Mouse (Mus musculus) Patski (cell line): ENCODE measurements at regions not wholly inside any gene's neighbourhood (a gene's known extent, or its start where the extent isn't known, plus 50 kb on each side); places are given as distances from the start of the nearest gene placed in this dataset.

Source experiments
- ATAC-seq: fragments of 100-300 bp; one replicate; pipeline ENCODE4 v1.8.0; 2021
- CTCF ChIA-PET: fragments of 350-600 bp; sonication (Branson Sonifier 250); formaldehyde crosslinking; loops from one replicate; lab custom pipeline; 2022; ENCODE audit warnings: inconsistent platforms; lab: Charles Lee
- POLR2A ChIA-PET: fragments of 350-600 bp; sonication (Branson Sonifier 250); formaldehyde crosslinking; loops from one replicate; lab custom pipeline; 2022; ENCODE audit warnings: antibody characterized with exemption, inconsistent platforms; lab: Charles Lee
- DNase-seq: peaks from one replicate; pipeline ENCODE4 v3.0.0-alpha.2; 2011; ENCODE audit warnings: low read depth, low spot score
- H3K27me3 ChIP-seq: fragments of 371-371 bp; one replicate; pipeline ENCODE4 v1.5.1; 2021
- CTCF ChIP-seq: fragments of 100-300 bp; IDR thresholded peaks from one replicate; pipeline ENCODE4 v1.5.1; 2021
- in situ Hi-C: fragments of 300-500 bp; cut with MboI; formaldehyde crosslinking; loops from 3 replicates; pipeline ENCODE4 v1.11.1; 2018; ENCODE audit warnings: low pct_unique_long_range_greater_than_20kb, mixed read lengths

GRCm38 (mm10) chr15:67019194-67019661, 518.5 kb upstream of the Lrrc6 start:
- CTCF ChIA-PET = interaction anchor here (0.8 to 1.5 kb wide), 5 partner anchors 8 to 45 kb away, joined by 3 to 5 read pairs (median 3); no protein-coding TSS in a partner anchor
- ATAC-seq (peak; percentile 90), DNase-seq (no peak)
- no peak for TF ChIP-seq CTCF
- no peaks in the 10 kb centered on the region for H3K27me3 ChIP-seq
- POLR2A ChIA-PET = interaction anchor here (1.0 to 1.6 kb wide), 3 partner anchors 9 to 21 kb away, joined by 3 to 4 read pairs (median 3); no protein-coding TSS in a partner anchor
- in situ Hi-C loops = no loop called here
